Mouse (Mus musculus) adrenal gland, adult 18-20 months (tissue): Measurements from ENCODE around the gene Nlrp2. TPM values are rescaled to one million over a fixed set of nuclear protein-coding genes. Genes with fewer than 3 reads are reported as not detected.

Experiments used
- DNase-seq, 2 experiments: peaks; one replicate each; pipeline ENCODE4 v3.0.0; 2021 to 2022; ENCODE audit warnings: low spot score in 2 of 2
- long read RNA-seq, 2 experiments: library from polyadenylated mRNA; stranded (forward); transcript quantifications; one replicate each; pipeline ENCODE4 v2.0.0; 2021
- total RNA-seq, 2 experiments: library from RNA; stranded (reverse); gene quantifications; 1 replicate in 1 of 2; 2 replicates in 1 of 2; pipeline ENCODE4 v1.2.3; 2021

Nlrp2 gene
- not detected for total RNA-seq
- long read RNA-seq, experiment 1, result 0 reads
- long read RNA-seq, experiment 2, result 0 reads

GRCm38 (mm10) chr7:5350935-5351334 is at the start of gene Nlrp2:
TSS of gene Nlrp2 (minus strand) at chr7:5351035.
- no peak for DNase-seq

DNA sequence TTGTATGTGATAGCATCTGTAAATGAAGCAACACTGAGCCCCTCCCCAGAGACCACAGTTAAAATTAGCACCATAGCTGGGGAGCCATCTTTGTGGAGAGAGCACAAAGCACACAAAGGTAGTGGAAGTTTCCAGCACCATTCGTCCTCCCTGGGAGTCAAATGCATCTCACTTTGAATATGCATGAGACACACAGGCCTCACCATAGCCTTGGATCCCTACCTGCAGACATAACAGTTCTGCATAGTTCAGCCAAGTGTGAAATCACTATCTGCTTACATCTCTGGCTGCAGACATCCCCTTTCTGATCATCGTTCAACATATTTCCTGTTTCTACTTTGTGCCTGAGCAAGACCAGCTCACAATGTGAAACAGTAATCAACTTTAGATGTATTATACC is 15.9 kb upstream of the Nlrp2 start:
- no peak for DNase-seq

DNA sequence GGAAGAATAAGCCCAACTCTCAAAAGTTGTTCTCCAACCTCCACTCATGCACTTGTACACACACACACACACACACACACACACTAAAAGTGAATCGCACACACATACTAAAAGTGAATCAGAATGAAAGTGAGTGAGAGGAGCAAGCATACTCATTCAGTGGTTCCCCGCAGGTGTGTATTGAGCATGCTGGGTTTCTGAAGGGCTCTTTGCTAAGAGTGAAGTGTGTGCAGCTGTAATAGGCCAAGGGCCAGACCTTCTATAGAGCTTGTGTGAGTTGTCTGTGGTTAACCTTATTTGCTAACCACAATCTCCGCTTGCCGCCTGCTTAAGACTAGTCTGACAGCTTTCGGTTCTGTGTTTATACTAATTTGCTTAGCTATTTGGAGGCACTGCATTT is 12.8 kb upstream of the Nlrp2 start:
- no peak for DNase-seq

DNA sequence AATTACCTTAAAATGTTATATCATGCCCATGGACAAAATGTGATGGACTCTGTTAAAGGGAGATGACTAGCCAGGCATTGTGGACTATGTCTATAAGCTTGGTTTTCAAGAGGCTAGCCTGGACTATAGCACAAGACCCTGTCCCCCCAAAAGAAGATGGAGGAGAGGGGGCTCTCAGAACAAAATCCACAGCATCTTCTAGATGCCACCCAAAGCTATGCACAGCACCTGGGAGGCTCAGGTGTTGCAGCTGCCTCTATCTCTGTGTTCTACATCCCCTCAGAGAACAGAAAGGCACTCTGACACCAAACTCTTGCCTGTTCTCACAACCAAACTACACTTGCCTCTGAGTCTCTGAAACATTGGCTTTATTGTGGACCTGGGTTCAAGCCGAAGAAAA is 598 bp downstream of the Nlrp2 start, which contains the start of gene Gm5065:
Gene Gm5065, plus strand, starts transcription at position 301 of the 400 bp plus-strand sequence.
- no peak for DNase-seq

GRCm38 (mm10) chr7:5327511-5327910 is 23.3 kb downstream of the Nlrp2 start:
- no peak for DNase-seq

GRCm38 (mm10) chr7:5288281-5288680 is 62.6 kb downstream of the Nlrp2 start:
- DNase-seq, result no peak

DNA sequence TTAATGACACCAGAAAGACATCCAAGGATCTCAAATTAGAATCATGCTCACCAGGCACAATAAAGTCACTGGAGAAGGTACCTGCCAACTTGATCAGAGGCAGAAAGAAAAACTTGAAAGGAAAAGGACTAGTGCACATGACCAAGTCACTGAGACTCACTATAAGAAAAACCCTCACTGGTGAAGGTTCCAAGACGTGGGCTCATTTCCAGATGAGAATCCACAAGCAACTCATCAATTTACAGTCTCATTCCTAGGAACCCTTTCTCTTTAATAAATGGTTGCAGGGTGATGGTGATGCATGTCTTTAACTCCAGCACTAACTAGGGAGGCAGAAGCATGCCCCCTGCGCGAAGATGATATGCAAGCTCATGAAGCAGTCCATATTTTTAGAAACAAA is 87.8 kb downstream of the Nlrp2 start:
- DNase-seq, result no peak

Other genes starting within 250 kb of the Nlrp2 start
- under 1 TPM in 1 of 2 experiments, not detected in 1; 0.22 TPM for gene Rfpl4, start 234.1 kb downstream of the Nlrp2 start, total RNA-seq
- 1 to 10 TPM; 1.5 to 2.0 TPM for gene Rasl2-9, start 225.1 kb downstream of the Nlrp2 start, total RNA-seq
- not detected for gene Vmn1r55, start 201.4 kb downstream of the Nlrp2 start, total RNA-seq
- gene Vmn1r56, start 154.3 kb downstream of the Nlrp2 start, total RNA-seq, result not detected
- gene Vmn1r57, start 132.5 kb downstream of the Nlrp2 start, total RNA-seq, result not detected
- not detected for gene Gm5065, start 498 bp downstream of the Nlrp2 start, total RNA-seq
- not detected for gene Vmn1r58, start 62.4 kb upstream of the Nlrp2 start, total RNA-seq
- not detected for gene Vmn1r59, start 105.7 kb upstream of the Nlrp2 start, total RNA-seq
- not detected for gene Vmn2r28, start 142.9 kb upstream of the Nlrp2 start, total RNA-seq
- not detected for gene Vmn1r60, start 196.3 kb upstream of the Nlrp2 start, total RNA-seq